Mouse (Mus musculus) mouse trophoblast stem cell (cell line): Measurements from ENCODE around the gene Atp2a3.

Experiments used
- in situ Hi-C, 2 experiments: fragments of 300-500 bp; cut with MseI, MboI; formaldehyde crosslinking; loops; 2 replicates in 1 of 2; 3 replicates in 1 of 2; pipeline ENCODE4 v1.15.1; 2025

Gene Atp2a3

DNA sequence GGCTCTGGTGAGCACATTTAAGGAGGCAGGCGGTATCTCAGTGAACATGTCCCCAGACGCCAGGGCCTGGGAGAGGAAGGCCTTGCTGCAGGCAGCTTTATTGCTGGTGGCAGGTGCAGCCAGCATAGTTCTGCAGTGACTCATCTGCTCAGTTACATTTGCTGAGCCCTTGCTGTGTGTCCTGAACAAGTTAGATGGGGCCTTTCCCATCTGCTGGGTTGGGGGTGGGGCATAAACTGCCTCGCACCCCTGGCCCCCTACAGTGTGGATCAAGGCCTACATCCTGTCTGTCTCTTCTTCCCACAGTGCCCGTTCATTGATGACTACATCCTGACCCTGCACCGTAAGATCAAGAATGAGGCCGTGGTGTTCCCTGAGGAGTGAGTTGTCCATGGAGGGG, 75.9 kb downstream of the Atp2a3 start:
- in situ Hi-C loops, result no loop called here

- in situ Hi-C loops, result no loop called here
Measured at GRCm38 (mm10) chr11:73037691-73038090, 76.7 kb downstream of the Atp2a3 start.

- in situ Hi-C loops, result no loop called here
Measured at GRCm38 (mm10) chr11:73039102-73039799, 78.3 kb downstream of the Atp2a3 start.
